Mouse (Mus musculus) bone marrow macrophage, adult 2 months (primary cell): ENCODE results near the gene Hivep2. TPM values are rescaled to one million over a fixed set of nuclear protein-coding genes. Genes with fewer than 3 reads are reported as not detected.

Source experiments
- H3K27ac ChIP-seq: 2 replicates; pipeline ENCODE4 v1.5.1; 2012; ENCODE audit warnings: low read depth, low read length; ENCODE audit not compliant: insufficient read depth
- H3K4me1 ChIP-seq: 2 replicates; pipeline ENCODE4 v1.6.1; 2012; ENCODE audit warnings: low read length; ENCODE audit not compliant: control insufficient read depth, insufficient read depth
- H3K4me3 ChIP-seq: 2 replicates; pipeline ENCODE4 v1.5.1; 2012; ENCODE audit warnings: mild to moderate bottlenecking, low read length, moderate library complexity; ENCODE audit not compliant: insufficient read depth
- CTCF ChIP-seq: IDR thresholded peaks from 2 replicates; pipeline ENCODE4 v1.5.1; 2012; ENCODE audit warnings: low read depth, mild to moderate bottlenecking, low read length, moderate library complexity
- POLR2A ChIP-seq: IDR thresholded peaks from 2 replicates; pipeline ENCODE4 v1.6.1; 2012; ENCODE audit warnings: mild to moderate bottlenecking, low read depth, low read length, borderline replicate concordance
- polyA plus RNA-seq: library from polyadenylated mRNA; stranded (reverse); fragments of >200 nt; gene quantifications from 2 replicates; pipeline ENCODE4 v1.2.4, GENCODE M21; 2012; ENCODE audit not compliant: missing spikeins, insufficient read depth, insufficient read length

The Hivep2 gene
- polyA plus RNA-seq, 1 experiment: 1.6 TPM

DNA sequence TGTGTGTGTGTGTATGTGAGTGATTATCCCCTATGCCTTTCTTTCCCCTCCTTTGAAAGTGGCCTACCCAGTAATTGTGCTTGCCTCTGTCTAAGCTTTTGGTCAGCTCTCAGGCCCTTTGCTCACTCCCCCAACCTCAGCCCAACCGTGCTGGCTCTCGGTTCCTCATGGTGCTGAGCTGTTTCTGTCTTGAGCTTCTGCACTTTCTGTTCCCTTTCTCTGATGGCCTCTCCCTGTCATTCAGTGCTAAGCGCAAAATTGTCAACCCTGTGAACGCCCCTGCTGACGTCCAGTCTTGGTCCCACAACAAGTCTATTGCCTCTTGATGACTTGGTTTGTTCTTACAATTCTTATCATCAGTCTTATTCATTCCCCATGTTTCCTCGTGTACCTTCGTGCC is 19.4 kb upstream of the Hivep2 start:
- no peak for TF ChIP-seq POLR2A
- no peak for TF ChIP-seq CTCF
- no peak overlapping the region for H3K27ac ChIP-seq
- H3K4me3 ChIP-seq: no peak overlapping the region
- H3K4me1 ChIP-seq: peaks cover 10% of the 10 kb centered on the region

DNA sequence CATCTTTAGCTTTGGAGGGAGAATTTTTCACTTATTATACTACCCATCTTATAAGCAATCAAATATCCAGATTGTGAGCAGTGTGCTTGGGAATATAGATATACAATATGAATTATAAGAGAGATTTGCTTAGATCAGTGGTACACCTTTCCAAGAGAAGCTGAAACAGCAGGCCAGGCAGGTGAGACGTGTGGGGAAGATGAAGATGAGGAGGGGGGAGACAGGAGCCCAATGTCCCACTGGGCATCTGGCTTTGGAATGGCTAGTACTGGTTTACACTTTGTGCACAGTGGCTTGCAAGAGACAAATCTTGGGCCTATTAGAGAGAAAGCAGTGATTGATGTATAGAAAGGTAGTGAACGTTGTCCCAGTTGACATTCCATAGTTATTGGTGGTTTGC is 2.9 kb upstream of the Hivep2 start:
- Histone ChIP-seq H3K4me1 (peaks cover 13% of the 10 kb centered on the region), H3K27ac (no peak overlapping the region), H3K4me3 (no peak overlapping the region)
- TF ChIP-seq CTCF (no peak), POLR2A (no peak)

DNA sequence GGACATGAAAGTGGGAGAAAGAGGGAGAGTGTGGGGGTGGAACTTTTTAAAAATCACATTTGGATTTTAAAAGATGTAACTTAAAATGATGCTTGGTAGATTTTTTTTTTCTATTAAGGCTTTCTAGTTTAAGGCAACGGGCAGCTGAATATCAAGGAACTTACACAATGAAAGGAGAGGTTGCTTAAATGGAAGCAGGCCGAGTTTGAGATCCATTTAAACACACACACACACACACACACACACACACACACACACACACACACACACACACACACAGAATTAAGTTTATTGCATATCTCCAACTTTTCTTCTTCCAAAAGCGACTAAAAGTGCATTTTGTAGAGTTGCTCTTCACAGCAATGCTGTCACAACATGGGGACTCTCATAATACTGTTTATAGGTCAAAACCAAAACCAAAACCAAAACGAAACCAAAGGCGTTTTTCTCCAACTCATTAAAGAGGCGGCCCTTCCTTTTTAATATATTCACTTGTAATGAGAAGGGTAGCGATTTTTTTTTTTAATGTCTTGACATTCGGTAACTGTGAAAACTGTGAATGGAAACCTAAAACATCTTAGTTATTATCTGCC is 1.9 kb upstream of the Hivep2 start:
- TF ChIP-seq POLR2A: no peak
- no peak for TF ChIP-seq CTCF
- H3K4me1 ChIP-seq: peaks cover 13% of the 10 kb centered on the region
- H3K27ac ChIP-seq: peak overlapping the region; percentile 78
- H3K4me3 ChIP-seq: peak overlapping the region; percentile 65

DNA sequence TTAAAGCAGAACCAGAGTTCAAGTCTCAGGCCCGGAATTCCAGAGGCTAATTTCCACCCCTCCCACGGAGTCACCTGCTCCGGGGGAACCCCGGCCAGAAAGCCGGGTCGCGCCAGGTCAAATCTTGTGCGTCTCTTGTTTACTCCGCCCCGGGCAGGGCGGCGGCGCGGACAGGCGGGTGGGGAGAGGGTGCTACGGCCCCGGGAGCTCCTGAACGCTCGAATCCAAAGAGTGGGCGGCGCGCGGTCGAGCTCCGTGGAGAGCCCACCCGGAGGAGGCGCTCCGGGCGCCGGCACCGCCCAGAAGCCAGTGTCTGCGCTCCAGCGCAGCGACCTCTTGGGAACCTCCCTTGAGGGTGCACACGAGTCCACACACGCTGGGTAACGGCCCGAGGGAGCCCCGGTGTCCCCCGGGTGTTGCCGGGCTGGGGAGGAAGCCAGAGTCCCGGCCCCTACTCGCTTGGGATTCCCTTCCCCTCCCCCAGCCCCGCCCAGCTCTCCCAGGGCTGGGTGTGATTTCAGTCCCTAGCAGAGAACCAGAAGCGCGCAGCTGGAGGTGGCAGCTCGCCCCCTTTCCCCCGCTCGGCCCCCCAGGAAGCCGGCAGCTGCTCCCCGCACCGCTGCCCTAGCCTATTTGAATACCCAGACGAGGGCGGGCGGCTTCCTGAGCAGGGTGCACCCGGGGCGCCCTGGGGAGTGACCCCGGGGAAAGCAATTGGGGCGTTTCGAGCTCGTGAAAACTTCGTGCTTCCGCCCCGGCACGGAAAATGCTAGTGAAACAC is 1.2 kb upstream of the Hivep2 start:
- Histone ChIP-seq H3K27ac (peak overlapping the region; percentile 78), H3K4me3 (peak overlapping the region; percentile 65), H3K4me1 (peaks cover 13% of the 10 kb centered on the region)
- TF ChIP-seq CTCF: no peak
- no peak for TF ChIP-seq POLR2A

DNA sequence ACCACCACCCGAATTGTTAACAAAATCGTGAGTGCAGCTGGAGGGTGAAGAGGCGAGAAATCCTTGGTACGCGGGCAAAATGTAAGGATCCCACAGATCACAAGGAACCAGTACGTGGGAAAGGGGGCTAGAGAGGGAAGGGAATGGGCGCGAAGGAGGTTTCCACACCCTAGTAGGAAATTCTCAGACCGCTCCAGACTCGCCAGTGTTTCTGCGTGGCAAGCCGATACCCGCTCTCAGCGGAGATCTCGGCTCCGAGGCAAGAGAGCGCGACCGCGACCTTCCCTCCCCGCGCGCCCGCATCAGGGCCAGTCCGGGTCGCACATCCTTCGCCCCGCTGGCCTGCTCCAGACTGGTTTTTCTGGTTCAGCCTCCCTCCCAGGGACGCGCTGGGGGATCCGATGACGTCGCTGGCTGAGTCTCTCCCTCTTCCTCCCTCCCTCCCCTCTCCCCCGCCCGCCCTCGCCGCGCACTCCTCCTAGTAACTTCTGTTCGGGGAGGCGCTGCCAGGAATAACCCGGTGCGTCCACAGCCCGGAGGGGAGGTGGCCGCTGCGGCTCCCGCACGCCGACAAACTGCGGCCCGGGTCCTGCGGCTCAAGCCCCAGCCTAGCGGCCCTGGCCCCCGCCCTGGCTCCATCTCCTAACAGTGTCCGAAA is 430 bp upstream of the Hivep2 start:
- TF ChIP-seq CTCF (no peak), POLR2A (no peak)
- H3K4me3 ChIP-seq: peak overlapping the region; percentile 65
- peaks cover 12% of the 10 kb centered on the region for H3K4me1 ChIP-seq
- peak overlapping the region; percentile 78 for H3K27ac ChIP-seq

DNA sequence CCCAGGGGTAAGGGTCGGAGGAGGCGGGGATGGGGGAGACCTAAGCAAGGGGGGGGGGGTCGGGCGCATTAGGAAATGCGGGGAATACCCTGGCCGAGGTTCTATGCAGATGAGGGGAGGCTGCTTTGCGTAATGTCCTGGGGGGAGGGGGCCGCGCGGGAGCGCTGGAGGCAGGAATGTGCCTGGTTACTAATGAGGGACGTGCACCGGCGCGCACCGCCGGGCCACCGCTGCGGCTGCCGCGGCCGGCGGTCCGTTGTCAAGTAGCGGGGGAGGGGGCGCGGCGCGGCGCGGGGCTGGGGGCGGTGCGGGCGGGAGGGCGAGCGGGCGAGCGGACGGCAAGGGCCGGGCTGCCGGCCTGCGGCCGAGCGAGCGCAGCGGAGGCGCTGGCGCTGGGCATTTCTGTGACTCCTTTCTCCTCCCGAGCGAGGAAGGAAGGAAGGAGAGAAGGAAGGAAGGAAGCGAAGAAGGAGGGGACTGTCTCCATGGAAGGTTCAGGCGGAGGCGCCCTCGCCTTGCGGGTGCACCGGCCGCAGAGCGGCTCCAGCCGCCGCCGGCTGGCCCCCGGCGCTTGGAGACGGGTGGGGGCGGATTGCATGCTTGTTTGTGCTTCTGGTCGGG is 1.1 kb downstream of the Hivep2 start:
- no peak for TF ChIP-seq CTCF
- TF ChIP-seq POLR2A: no peak
- peak overlapping the region; percentile 65 for H3K4me3 ChIP-seq
- H3K4me1 ChIP-seq: peaks cover 3% of the 10 kb centered on the region; the same call in 1 of the 2 replicates
- no peak overlapping the region for H3K27ac ChIP-seq

DNA sequence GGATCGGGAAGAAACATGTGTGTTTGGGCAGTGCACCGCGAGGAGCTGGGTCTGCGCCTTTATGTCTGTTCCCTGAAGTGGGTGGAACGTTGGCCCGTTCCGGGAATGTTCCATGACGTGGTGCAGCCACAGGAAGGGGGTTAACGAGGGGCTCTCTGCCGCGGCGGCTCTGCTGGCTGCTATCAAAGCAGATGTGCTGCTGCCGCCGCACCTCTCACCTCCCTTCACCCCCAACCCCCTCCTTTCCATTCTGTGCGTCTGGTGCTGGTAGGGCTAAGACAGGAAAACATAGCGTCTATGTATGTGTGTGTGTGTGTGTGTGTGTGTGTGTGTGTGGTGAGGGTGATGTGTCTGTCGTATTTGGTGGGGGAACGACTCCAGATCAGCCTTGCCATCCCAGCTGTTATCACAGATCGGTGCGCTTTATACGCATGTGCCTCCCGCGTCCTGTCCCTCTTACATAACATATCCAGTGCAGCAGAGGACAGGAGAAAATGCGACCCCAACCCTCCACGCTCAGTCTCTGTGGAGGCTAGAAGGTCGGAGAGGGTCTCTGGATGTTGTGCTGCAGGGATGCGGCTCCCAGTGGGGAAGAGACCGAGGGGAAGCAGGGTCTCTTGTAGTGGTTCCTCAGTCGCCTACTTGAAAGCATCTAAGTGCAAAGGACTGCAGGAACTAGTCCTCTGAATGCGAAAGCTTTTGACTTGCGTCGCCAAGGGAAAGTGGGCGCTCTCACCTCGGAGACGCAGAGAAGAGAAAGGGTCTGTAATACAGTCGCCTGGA is 1.8 kb downstream of the Hivep2 start:
- Histone ChIP-seq H3K4me1 (peaks cover 2% of the 10 kb centered on the region; the same call in 1 of the 2 replicates), H3K4me3 (peak overlapping the region; percentile 65), H3K27ac (no peak overlapping the region)
- TF ChIP-seq POLR2A (no peak), CTCF (no peak)

DNA sequence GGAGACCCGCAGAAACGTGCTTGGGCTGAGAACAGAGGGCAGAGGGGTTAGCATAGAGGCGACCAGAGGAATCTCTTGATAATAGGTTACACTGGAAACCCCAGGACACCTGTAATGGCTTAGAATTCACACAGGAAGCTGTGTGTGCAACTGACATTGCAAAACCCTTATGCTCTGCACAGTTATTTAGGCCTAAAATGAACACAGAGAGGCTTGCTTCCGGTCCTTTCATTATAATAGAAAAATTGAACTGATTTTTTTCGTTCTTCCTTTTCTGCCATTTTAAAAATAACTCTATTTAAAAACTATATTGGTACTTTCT is 2.3 kb downstream of the Hivep2 start:
- TF ChIP-seq POLR2A (no peak), CTCF (no peak)
- Histone ChIP-seq H3K4me1 (peaks cover 2% of the 10 kb centered on the region; the same call in 1 of the 2 replicates), H3K27ac (no peak overlapping the region), H3K4me3 (peak overlapping the region; percentile 65)

DNA sequence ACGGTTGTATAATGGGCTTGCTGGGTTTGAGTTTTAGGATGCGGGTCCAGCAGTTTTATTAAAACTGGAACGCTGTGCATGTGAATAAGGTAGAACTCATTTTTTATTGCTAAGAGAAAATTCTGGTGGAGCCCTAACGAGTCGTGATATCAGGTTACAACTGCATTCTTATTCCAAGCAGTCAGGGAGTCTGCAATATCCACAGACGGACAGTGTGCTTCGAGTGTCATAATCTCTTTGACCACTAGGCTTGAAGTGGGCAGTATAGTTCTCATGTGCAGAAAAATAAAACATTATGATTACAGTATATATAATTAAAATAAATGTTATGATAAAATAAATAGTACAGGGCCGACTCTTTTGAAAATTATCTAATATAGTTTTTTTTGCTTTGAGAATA is 3.1 kb downstream of the Hivep2 start:
- H3K4me3 ChIP-seq: no peak overlapping the region
- H3K27ac ChIP-seq: no peak overlapping the region
- TF ChIP-seq POLR2A: no peak
- H3K4me1 ChIP-seq: no peaks in the 10 kb centered on the region
